Comparison of ENCODE assay signal across 9 mouse cellular contexts in the genomic region with DNA sequence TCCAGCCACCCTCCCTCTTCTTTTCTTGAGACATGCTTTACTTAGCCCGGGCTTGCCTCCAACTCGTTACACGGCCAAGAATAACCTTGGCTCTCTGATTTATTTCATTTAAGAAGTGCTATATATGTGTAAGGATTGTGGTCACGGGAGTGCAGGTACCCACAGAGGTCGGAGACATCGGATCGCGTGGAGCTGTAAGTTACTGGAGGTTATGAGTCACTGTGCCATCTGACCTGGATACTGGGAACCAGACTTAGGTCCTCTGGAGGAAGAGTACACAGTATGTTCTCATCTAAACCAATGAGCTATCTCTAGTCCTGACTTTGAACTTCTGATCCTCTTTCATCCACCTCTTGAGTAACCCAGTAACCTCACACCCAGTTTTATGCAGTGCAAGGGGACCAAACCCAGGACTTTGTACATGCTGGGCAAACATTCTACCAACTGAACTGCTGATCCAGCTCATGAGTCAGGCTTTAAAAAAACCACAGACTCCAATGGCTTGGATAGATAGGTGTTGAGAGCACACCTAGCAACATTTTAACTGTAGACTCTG. TPM values are rescaled to one million over a fixed set of nuclear protein-coding genes. Genes with fewer than 3 reads are reported as not detected.
DNase-seq lines count a peak whose midpoint lies in the region; ATAC-seq and TF ChIP-seq lines count a peak whose summit lies in the region.
"Had no signal": no experiment of that assay in that cellular context is flagged by ENCODE, and none has a peak within 500 bp of the region (broad histone marks: within the 10 kb centered on the region; RNA-seq: fewer than 3 reads in every experiment).

No protein-coding gene starts in this region.

- H3K4me2 ChIP-seq in hindbrain, embryonic 13.5 days: no peak overlapping the region
- H3K4me2 ChIP-seq in hindbrain, embryonic 11.5 days (replicated peaks; ENCODE audit: low read depth, low read length): no peak overlapping the region
- H3K4me2 ChIP-seq in hindbrain, postnatal 0 days (ENCODE audit: low read depth, low read length): no peak overlapping the region
- no peak overlapping the region for H3K4me2 ChIP-seq in liver, embryonic 14.5 days (ENCODE audit: low read depth)
- H3K4me2 ChIP-seq: neural tube, embryonic 12.5 days had no signal

- no peak overlapping the region for H3K4me3 ChIP-seq in hindbrain, embryonic 13.5 days
- no peak overlapping the region for H3K4me3 ChIP-seq in hindbrain, embryonic 11.5 days (ENCODE audit: low read depth, low read length)
- H3K4me3 ChIP-seq in G1E (ENCODE audit: low read depth, low read length): no peak overlapping the region; the same call in 1 of the 2 replicates
- H3K4me3 ChIP-seq in hindbrain, postnatal 0 days (ENCODE audit: low read length): no peak overlapping the region
- no peak overlapping the region for H3K4me3 ChIP-seq in liver, embryonic 14.5 days (ENCODE audit: insufficient read depth in 1 of 2, low read depth in 2 of 2, low read length in 2 of 2)
- H3K4me3 ChIP-seq: neural tube, embryonic 12.5 days had no signal

- H3K4me1 ChIP-seq in hindbrain, embryonic 13.5 days (replicated peaks): peaks cover 15% of the 10 kb centered on the region
- peaks cover 3% of the 10 kb centered on the region; the same call in 1 of the 2 replicates for H3K4me1 ChIP-seq in hindbrain, embryonic 11.5 days (replicated peaks; ENCODE audit: control insufficient read depth, insufficient read depth, low read length)
- peaks cover 72% of the 10 kb centered on the region for H3K4me1 ChIP-seq in G1E (ENCODE audit: insufficient read depth, low read depth, low read length)
- peaks cover 11% of the 10 kb centered on the region for H3K4me1 ChIP-seq in hindbrain, postnatal 0 days (ENCODE audit: insufficient read depth, low read length)
- H3K4me1 ChIP-seq in liver, embryonic 14.5 days (replicated peaks; ENCODE audit: control insufficient read depth in 2 of 2, insufficient read depth in 2 of 2, low read length in 1 of 2): peaks cover 13 to 35% of the 10 kb centered on the region in 2 experiments

- ATAC-seq in hindbrain, embryonic 13.5 days (ENCODE audit: low FRiP score): no peak
- ATAC-seq in hindbrain, embryonic 11.5 days (ENCODE audit: low FRiP score): no peak
- ATAC-seq in G1E (ENCODE audit: extremely low read depth, insufficient number of reproducible peaks, low FRiP score, poor library complexity, severe bottlenecking): peak; percentile 37
- no peak for ATAC-seq in hindbrain, postnatal 0 days
- ATAC-seq in liver, embryonic 14.5 days (ENCODE audit: insufficient read depth): peak; percentile 63
- ATAC-seq in granulocyte monocyte progenitor cell, adult 5-6 weeks (replicated peaks; ENCODE audit: poor library complexity, severe bottlenecking): no peak

- 0 out of 2 replicates have a peak overlapping the region, but pooled peaks have one; percentile 26 for H3K9ac ChIP-seq in hindbrain, embryonic 13.5 days
- no peak overlapping the region for H3K9ac ChIP-seq in hindbrain, embryonic 11.5 days (ENCODE audit: low read depth, low read length)
- H3K9ac ChIP-seq in hindbrain, postnatal 0 days (replicated peaks; ENCODE audit: low read length): no peak overlapping the region
- H3K9ac ChIP-seq in liver, embryonic 14.5 days (replicated peaks): no peak overlapping the region
- H3K9ac ChIP-seq: neural tube, embryonic 12.5 days had no signal

- 0 out of 2 replicates have a peak, but pooled peaks have one; percentile 11 for TF ChIP-seq EP300 in liver, embryonic 14.5 days (IDR thresholded peaks at IDR 0.05; ENCODE audit: low read depth)

- H3K36me3 ChIP-seq in hindbrain, embryonic 13.5 days: no peaks in the 10 kb centered on the region
- H3K36me3 ChIP-seq in hindbrain, embryonic 11.5 days (ENCODE audit: control insufficient read depth, insufficient read depth, low read length): no peaks in the 10 kb centered on the region
- no peaks in the 10 kb centered on the region for H3K36me3 ChIP-seq in G1E (replicated peaks)
- no peaks in the 10 kb centered on the region for H3K36me3 ChIP-seq in hindbrain, postnatal 0 days (ENCODE audit: insufficient read depth, low read length)
- H3K36me3 ChIP-seq in liver, embryonic 14.5 days (replicated peaks; ENCODE audit: control insufficient read depth, insufficient read depth, low read depth): no peaks in the 10 kb centered on the region
- H3K36me3 ChIP-seq: neural tube, embryonic 12.5 days had no signal

- WGBS in hindbrain, embryonic 13.5 days: 86% methylated on average over 8 of the region's 8 CpGs
- 92% methylated on average over 8 of the region's 8 CpGs for WGBS in hindbrain, embryonic 11.5 days
- WGBS in hindbrain, postnatal 0 days: 83% methylated on average over 8 of the region's 8 CpGs
- 68% methylated on average over 8 of the region's 8 CpGs for WGBS in liver, embryonic 14.5 days (ENCODE audit: insufficient replicate concordance)

- no peak for TF ChIP-seq CTCF in G1E (IDR thresholded peaks at IDR 0.05; ENCODE audit: low read depth, low read length)
- no peak for TF ChIP-seq CTCF in hindbrain, postnatal 0 days (IDR thresholded peaks at IDR 0.05; ENCODE audit: low read depth)
- no peak for TF ChIP-seq CTCF in liver, embryonic 14.5 days (IDR thresholded peaks at IDR 0.05; ENCODE audit: low read depth)

- H3K27me3 ChIP-seq in hindbrain, embryonic 13.5 days: no peaks in the 10 kb centered on the region
- H3K27me3 ChIP-seq in hindbrain, embryonic 11.5 days (ENCODE audit: control insufficient read depth, insufficient read depth, low read length): no peaks in the 10 kb centered on the region
- H3K27me3 ChIP-seq in G1E (ENCODE audit: insufficient read depth, low read length): no peaks in the 10 kb centered on the region
- no peaks in the 10 kb centered on the region for H3K27me3 ChIP-seq in hindbrain, postnatal 0 days (ENCODE audit: insufficient read depth, low read length)
- no peaks in the 10 kb centered on the region for H3K27me3 ChIP-seq in liver, embryonic 14.5 days (ENCODE audit: control insufficient read depth, insufficient read depth, low read length)
- H3K27me3 ChIP-seq: neural tube, embryonic 12.5 days had no signal

- DNase-seq in hindbrain, embryonic 11.5 days (ENCODE audit: low spot score): no peak
- no peak for DNase-seq in G1E (ENCODE audit: low spot score)
- DNase-seq in hindbrain, postnatal 0 days (ENCODE audit: low spot score): no peak
- no peak for DNase-seq in liver, embryonic 14.5 days (ENCODE audit: low read depth in 3 of 3, low spot score in 3 of 3)
- no peak for DNase-seq in spleen, postnatal 36 days (ENCODE audit: low spot score in 2 of 2)
- DNase-seq in cerebellum, postnatal 36 days: no peak

- no peaks in the 10 kb centered on the region for H3K9me3 ChIP-seq in hindbrain, embryonic 13.5 days
- no peaks in the 10 kb centered on the region for H3K9me3 ChIP-seq in hindbrain, embryonic 11.5 days (ENCODE audit: control insufficient read depth, low read length)
- no peaks in the 10 kb centered on the region; the same call in 1 of the 2 replicates for H3K9me3 ChIP-seq in G1E (replicated peaks)
- H3K9me3 ChIP-seq in hindbrain, postnatal 0 days (ENCODE audit: low read length): no peaks in the 10 kb centered on the region
- no peaks in the 10 kb centered on the region for H3K9me3 ChIP-seq in liver, embryonic 14.5 days (ENCODE audit: control insufficient read depth, low read length)
- H3K9me3 ChIP-seq: neural tube, embryonic 12.5 days had no signal

- H3K27ac ChIP-seq in hindbrain, embryonic 13.5 days: peak overlapping the region; percentile 71
- no peak overlapping the region for H3K27ac ChIP-seq in hindbrain, embryonic 11.5 days (ENCODE audit: low read depth, low read length)
- peak overlapping the region; percentile 79 for H3K27ac ChIP-seq in hindbrain, postnatal 0 days
- H3K27ac ChIP-seq in liver, embryonic 14.5 days: peak overlapping the region; percentile 28; the same call in 1 of the 2 replicates
- H3K27ac ChIP-seq: neural tube, embryonic 12.5 days had no signal

RNA-seq across cellular contexts. Expression of a gene that starts 46.8 kb away (rescaled TPM):
- 44.7 and 53.5 TPM in 2 replicates for polyA plus RNA-seq in hindbrain, embryonic 13.5 days (2015; fragmentation: Nextera tagmentation; extraction: Ambion mirVana)
- polyA plus RNA-seq in hindbrain, embryonic 11.5 days (2014; fragmentation: Nextera tagmentation; extraction: Ambion mirVana): 45.4 and 64.4 TPM in 2 replicates
- total RNA-seq in G1E (2014; fragmentation: Nextera tagmentation): 217 and 257 TPM in 2 replicates
- total RNA-seq in G1E (2017): 83.7 and 125 TPM in 2 replicates
- 57.8 and 76.7 TPM in 2 replicates for polyA plus RNA-seq in G1E (2012)
- 33.4 and 35.2 TPM in 2 replicates for total RNA-seq in hindbrain, postnatal 0 days (2014; rRNA removed)
- 36.1 and 40.7 TPM in 2 replicates for polyA plus RNA-seq in hindbrain, postnatal 0 days (2015; fragmentation: Nextera tagmentation; extraction: Ambion mirVana)
- polyA plus RNA-seq in liver, embryonic 14.5 days (2012; rRNA removed): 12.0 and 13.1 TPM in 2 replicates
- 14.8 and 17.4 TPM in 2 replicates for polyA plus RNA-seq in liver, embryonic 14.5 days (2014; fragmentation: Nextera tagmentation; extraction: Ambion mirVana)
- total RNA-seq in granulocyte monocyte progenitor cell, adult 5-6 weeks (2014; fragmentation: Nextera tagmentation): 42.3 and 47.5 TPM in 2 replicates
- 93.8 and 118 TPM in 2 replicates for total RNA-seq in granulocyte monocyte progenitor cell, adult 5-6 weeks (2017)

Comparison
In these comparisons a context has a peak if more than half of its experiments do, and no peak if none do; other contexts are left out.
1. ATAC-seq: peak in G1E (single experiment) and liver, embryonic 14.5 days (single experiment); none in hindbrain, embryonic 13.5 days (single experiment), hindbrain, embryonic 11.5 days (single experiment), hindbrain, postnatal 0 days (single experiment) and granulocyte monocyte progenitor cell, adult 5-6 weeks (single experiment).